Mouse (Mus musculus) kidney, adult 2 months (tissue): ENCODE results near the gene Crygd.

ENCODE experiments used
- CTCF ChIP-seq: fragments of 200-500 bp; conservative IDR thresholded peaks from 2 replicates; pipeline ENCODE4 v1.5.1; 2011; ENCODE audit warnings: low read depth, mild to moderate bottlenecking, control low read depth, low read length, moderate library complexity, mixed read lengths; ENCODE audit not compliant: insufficient read depth, insufficient read length
- POLR2A ChIP-seq: fragments of 200-500 bp; IDR thresholded peaks from one replicate; pipeline ENCODE4 v1.6.1; 2011; ENCODE audit warnings: low read depth, low read length, control low read depth

DNA sequence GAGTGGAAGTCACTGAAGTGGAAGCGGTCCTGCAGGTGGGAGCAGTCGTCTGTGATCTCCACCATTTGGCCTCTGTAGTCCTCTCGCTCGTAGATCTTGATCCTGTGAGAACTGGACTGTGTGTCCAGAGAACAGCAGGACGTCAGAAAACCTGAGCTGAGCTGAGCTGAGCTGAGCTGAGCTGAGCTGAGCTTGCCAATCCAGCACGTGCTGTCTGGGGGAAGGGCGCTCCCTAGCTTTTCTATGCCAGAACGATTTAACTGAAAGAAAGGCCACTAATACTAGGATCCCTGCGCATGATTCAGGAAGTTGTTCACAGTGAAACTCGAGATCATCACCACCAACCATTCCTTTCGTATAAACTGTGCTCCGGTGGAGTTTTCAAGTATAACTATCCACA lies 14.5 kb downstream of the Crygd start:
- no peak for TF ChIP-seq CTCF
- TF ChIP-seq POLR2A, result no peak
